Mouse (Mus musculus) kidney, adult 2 months (tissue): ENCODE results near the gene B3gnt7. TPM values are rescaled to one million over a fixed set of nuclear protein-coding genes. Genes with fewer than 3 reads are reported as not detected.
A peak's percentile ranks its signal among the peaks of the same experiment; 100 is the strongest.
"Not testable (repeated sequence)": the region's sequence is repeated elsewhere in the genome, so short reads cannot be mapped to it uniquely, and the experiment has no call there.

Experiments
- DNase-seq: peaks from one replicate; pipeline ENCODE4 v3.0.0; 2021
- H3K27ac ChIP-seq: fragments of 200-500 bp; 2 replicates; pipeline ENCODE4 v1.5.1; 2012; ENCODE audit warnings: low read depth, low read length, control low read depth, inconsistent platforms; ENCODE audit not compliant: insufficient read depth
- H3K27me3 ChIP-seq: fragments of 200-500 bp; replicated peaks from 2 replicates; pipeline ENCODE4 v1.6.1; 2012; ENCODE audit warnings: mild to moderate bottlenecking, moderate library complexity, low read length, inconsistent platforms; ENCODE audit not compliant: control insufficient read depth, insufficient read depth
- H3K36me3 ChIP-seq: fragments of 200-500 bp; 2 replicates; pipeline ENCODE4 v1.6.1; 2012; ENCODE audit warnings: mild to moderate bottlenecking, moderate library complexity, low read length, inconsistent platforms; ENCODE audit not compliant: control insufficient read depth, insufficient read depth
- H3K4me1 ChIP-seq: fragments of 200-500 bp; 2 replicates; pipeline ENCODE4 v1.6.1; 2011; ENCODE audit warnings: low read length; ENCODE audit not compliant: control insufficient read depth, insufficient read depth
- H3K4me3 ChIP-seq: fragments of 200-500 bp; 2 replicates; pipeline ENCODE4 v1.5.1; 2011; ENCODE audit warnings: mild to moderate bottlenecking, low read depth, low read length, control low read depth; ENCODE audit not compliant: insufficient read depth
- CTCF ChIP-seq: fragments of 200-500 bp; conservative IDR thresholded peaks from 2 replicates; pipeline ENCODE4 v1.5.1; 2011; ENCODE audit warnings: low read depth, mild to moderate bottlenecking, control low read depth, low read length, moderate library complexity, mixed read lengths; ENCODE audit not compliant: insufficient read depth, insufficient read length
- POLR2A ChIP-seq: fragments of 200-500 bp; IDR thresholded peaks from one replicate; pipeline ENCODE4 v1.6.1; 2011; ENCODE audit warnings: low read depth, low read length, control low read depth
- WGBS: fragments of 180-500 bp; shearing (Covaris S2); methylation state at CpG from one replicate; pipeline ENCODE4 v1.1.7; 2018; 5-methylcytosine and 5-hydroxymethylcytosine counted together
- polyA plus RNA-seq: library from polyadenylated mRNA; depleted of rRNA; stranded (reverse); fragments of >200 nt; gene quantifications from 2 replicates; pipeline ENCODE4 v1.2.3, GENCODE M21; 2012

Gene B3gnt7
- polyA plus RNA-seq, 1 experiment: 9.6 TPM

DNA sequence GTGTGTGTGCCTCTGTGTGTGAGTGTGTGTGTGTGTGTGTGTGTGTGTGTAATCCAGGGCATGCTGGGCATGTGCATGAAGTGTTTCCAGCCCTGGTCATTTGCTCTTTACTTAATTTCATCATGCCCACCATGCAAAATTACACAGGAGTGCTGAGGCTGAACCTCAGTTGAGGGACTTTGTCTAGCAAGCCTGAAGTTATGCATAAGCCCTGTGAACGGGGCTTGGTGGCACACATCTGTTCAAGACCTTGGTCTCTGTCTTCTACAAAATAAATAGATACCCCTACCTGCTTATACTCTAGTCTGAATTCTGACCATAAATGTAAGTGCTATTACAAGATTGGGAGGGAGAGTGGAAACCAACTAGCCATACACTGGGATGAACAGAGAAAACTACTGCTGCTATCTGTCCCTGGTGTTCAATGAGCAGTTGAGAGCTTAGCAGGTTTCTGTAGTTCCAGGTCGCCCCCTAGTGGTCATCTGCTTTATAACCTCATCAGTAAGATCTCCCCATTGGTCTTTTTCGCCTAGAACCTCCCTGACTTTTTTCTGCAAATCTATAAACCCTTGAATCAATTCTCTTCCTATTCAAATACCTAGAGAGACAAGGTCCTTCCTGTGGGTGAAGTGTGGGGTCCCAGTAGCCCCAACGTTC lies 36.7 kb downstream of the B3gnt7 start:
- no peak overlapping the region for H3K27ac ChIP-seq
- 26% methylated on average over 4 of the region's 4 CpGs for WGBS
- H3K4me1 ChIP-seq: no peaks in the 10 kb centered on the region
- DNase-seq: peak; percentile 84
- no peaks in the 10 kb centered on the region for H3K27me3 ChIP-seq
- TF ChIP-seq POLR2A: no peak
- TF ChIP-seq CTCF: peak; percentile 76
- no peak overlapping the region for H3K4me3 ChIP-seq
- no peaks in the 10 kb centered on the region for H3K36me3 ChIP-seq

GRCm38 (mm10) chr1:86341096-86341495 lies 38.5 kb downstream of the B3gnt7 start:
- not testable (repeated sequence) for H3K4me1 ChIP-seq, H3K27me3 ChIP-seq, H3K4me3 ChIP-seq, H3K36me3 ChIP-seq, H3K27ac ChIP-seq, DNase-seq
- 100% methylated on average over 2 of the region's 2 CpGs for WGBS

GRCm38 (mm10) chr1:86342371-86342770 lies 39.7 kb downstream of the B3gnt7 start:
- WGBS: 91% methylated on average over 2 of the region's 2 CpGs
- DNase-seq: no peak
- Histone ChIP-seq H3K27me3 (no peaks in the 10 kb centered on the region), H3K27ac (no peak overlapping the region), H3K36me3 (no peaks in the 10 kb centered on the region), H3K4me1 (no peaks in the 10 kb centered on the region), H3K4me3 (no peak overlapping the region)
- TF ChIP-seq POLR2A: no peak
- TF ChIP-seq CTCF: no peak

DNA sequence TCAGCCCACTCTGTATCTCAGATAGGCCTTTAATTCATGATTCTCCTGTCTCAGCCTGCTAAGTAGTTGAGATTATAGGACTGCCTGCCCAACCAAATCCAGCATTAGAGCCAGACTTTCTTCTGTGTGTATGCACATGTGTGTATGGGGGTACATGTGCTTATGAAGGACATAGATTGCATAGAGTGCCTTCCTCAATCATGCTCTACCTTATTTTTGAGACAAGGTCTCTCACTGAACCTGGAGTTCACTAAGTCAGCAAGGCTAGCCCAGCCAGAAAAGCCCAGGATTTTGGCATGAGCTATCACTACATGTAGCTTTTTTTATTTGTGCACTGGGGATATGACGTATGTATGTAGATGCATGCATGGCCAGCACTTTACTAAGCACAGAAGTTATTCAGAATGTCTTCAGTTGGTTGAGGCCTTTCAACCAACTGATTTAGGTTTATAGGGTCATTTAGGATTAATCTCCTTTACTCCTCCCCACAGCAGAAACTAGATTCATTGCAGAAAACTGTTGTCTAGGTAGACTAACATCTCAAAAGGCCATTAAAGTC lies 40.5 kb downstream of the B3gnt7 start:
- Histone ChIP-seq H3K36me3 (no peaks in the 10 kb centered on the region), H3K27ac (no peak overlapping the region), H3K27me3 (no peaks in the 10 kb centered on the region), H3K4me1 (no peaks in the 10 kb centered on the region), H3K4me3 (no peak overlapping the region)
- TF ChIP-seq CTCF (no peak), POLR2A (no peak)
- DNase-seq: no peak
- WGBS: 85% methylated on average over 1 of the region's 1 CpGs

DNA sequence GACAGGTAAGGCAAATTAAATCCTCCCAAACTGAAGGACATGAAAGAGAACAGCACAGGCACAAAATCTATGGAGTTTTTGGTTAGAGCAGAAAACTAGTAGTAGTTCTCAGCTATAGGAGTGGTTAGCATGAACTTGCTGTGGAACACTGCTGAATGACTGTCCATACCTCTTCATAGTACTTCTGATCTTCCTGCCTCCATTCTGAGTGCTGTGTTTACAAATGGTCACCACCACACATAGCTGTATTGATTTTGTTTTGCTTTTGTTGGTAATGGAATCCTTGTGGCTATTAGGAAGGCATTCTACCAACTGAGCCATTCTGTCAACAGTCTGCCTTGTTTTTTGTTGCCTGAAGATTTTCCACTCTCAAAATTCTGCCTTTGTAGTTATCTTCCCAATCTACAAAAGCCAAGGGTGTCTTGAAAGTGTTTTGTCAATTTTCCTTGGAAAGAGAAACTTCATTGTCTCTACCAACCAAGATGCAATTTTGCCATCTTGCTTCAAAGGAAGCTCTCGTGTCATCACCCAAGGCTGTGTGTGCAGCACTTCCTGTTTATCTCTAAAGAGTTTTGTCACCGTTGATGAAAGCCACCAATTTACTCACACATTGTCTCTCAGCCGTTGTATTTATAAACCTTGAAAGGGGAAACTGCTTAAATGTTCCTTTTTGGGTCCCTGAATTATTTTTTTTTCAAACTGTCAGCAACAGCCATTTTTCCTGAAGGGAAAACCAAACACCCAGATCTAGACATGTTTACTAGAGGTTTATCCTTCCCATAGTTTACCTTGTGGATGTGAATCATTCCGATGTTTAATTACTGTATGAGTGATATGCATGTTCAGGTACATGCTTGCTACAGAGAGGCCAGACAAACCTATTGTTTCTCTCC lies 41.6 kb downstream of the B3gnt7 start:
- no peak overlapping the region for H3K27ac ChIP-seq
- H3K4me3 ChIP-seq: no peak overlapping the region
- no peaks in the 10 kb centered on the region for H3K27me3 ChIP-seq
- peak; percentile 8 for DNase-seq
- WGBS: 66% methylated on average over 4 of the region's 4 CpGs
- peaks cover 3% of the 10 kb centered on the region; the same call in 1 of the 2 replicates for H3K4me1 ChIP-seq
- H3K36me3 ChIP-seq: peaks cover 3% of the 10 kb centered on the region
- TF ChIP-seq POLR2A (no peak), CTCF (no peak)

GRCm38 (mm10) chr1:86345069-86345468 lies 42.4 kb downstream of the B3gnt7 start:
- Histone ChIP-seq H3K4me3 (no peak overlapping the region), H3K27ac (no peak overlapping the region), H3K36me3 (peaks cover 9% of the 10 kb centered on the region), H3K4me1 (peaks cover 5% of the 10 kb centered on the region; the same call in 1 of the 2 replicates), H3K27me3 (no peaks in the 10 kb centered on the region)
- DNase-seq: no peak
- WGBS: 91% methylated on average over 4 of the region's 4 CpGs
- TF ChIP-seq POLR2A: no peak
- TF ChIP-seq CTCF: no peak

GRCm38 (mm10) chr1:86345956-86346355 lies 43.3 kb downstream of the B3gnt7 start:
- H3K4me3 ChIP-seq: no peak overlapping the region
- no peak overlapping the region for H3K27ac ChIP-seq
- no peaks in the 10 kb centered on the region for H3K27me3 ChIP-seq
- no peak for DNase-seq
- TF ChIP-seq CTCF (no peak), POLR2A (no peak)
- H3K36me3 ChIP-seq: peaks cover 11% of the 10 kb centered on the region
- peaks cover 5% of the 10 kb centered on the region; the same call in 1 of the 2 replicates for H3K4me1 ChIP-seq
- 87% methylated on average over 4 of the region's 4 CpGs for WGBS
